Mouse (Mus musculus) limb, embryonic 11.5 days (tissue): ENCODE results near the gene Pcp4. TPM values are rescaled to one million over a fixed set of nuclear protein-coding genes. Genes with fewer than 3 reads are reported as not detected.
A peak's percentile ranks its signal among the peaks of the same experiment; 100 is the strongest.

Experiments used
- ATAC-seq: fragments of 200-750 bp; cut with Nextera tagmentation; 2 replicates; pipeline ENCODE4 v1.8.0; 2017; ENCODE audit warnings: low read depth; ENCODE audit not compliant: insufficient number of reproducible peaks, low FRiP score, low TSS enrichment
- DNase-seq: peaks from one replicate; pipeline ENCODE4 v3.0.0-alpha.2; 2015; ENCODE audit warnings: low spot score
- H3K27ac ChIP-seq: fragments of 300-500 bp; sonication (generic); replicated peaks from 2 replicates; pipeline ENCODE4 v1.5.1; 2014; ENCODE audit warnings: low read depth, mild to moderate bottlenecking, low read length
- H3K27me3 ChIP-seq: fragments of 300-500 bp; sonication (generic); 2 replicates; pipeline ENCODE4 v1.6.1; 2014; ENCODE audit warnings: mild to moderate bottlenecking, low read length, mixed read lengths; ENCODE audit not compliant: control insufficient read depth, insufficient read depth
- H3K36me3 ChIP-seq: fragments of 300-500 bp; sonication (generic); 2 replicates; pipeline ENCODE4 v1.6.1; 2014; ENCODE audit warnings: mild to moderate bottlenecking, low read length, moderate library complexity, mixed read lengths; ENCODE audit not compliant: control insufficient read depth, insufficient read depth
- H3K4me1 ChIP-seq: fragments of 300-500 bp; sonication (generic); 2 replicates; pipeline ENCODE4 v1.6.1; 2014; ENCODE audit warnings: low read length, mixed read lengths; ENCODE audit not compliant: control insufficient read depth, insufficient read depth
- H3K4me2 ChIP-seq: fragments of 300-500 bp; sonication (generic); 2 replicates; pipeline ENCODE4 v1.6.1; 2014; ENCODE audit warnings: low read depth, mild to moderate bottlenecking, moderate library complexity; ENCODE audit not compliant: severe bottlenecking
- H3K4me3 ChIP-seq: fragments of 300-500 bp; sonication (generic); 2 replicates; pipeline ENCODE4 v1.5.1; 2014; ENCODE audit warnings: low read depth, low read length
- H3K9ac ChIP-seq: fragments of 300-500 bp; sonication (generic); 2 replicates; pipeline ENCODE4 v1.6.1; 2014; ENCODE audit warnings: mild to moderate bottlenecking, low read length
- H3K9me3 ChIP-seq: fragments of 300-500 bp; sonication (generic); 2 replicates; pipeline ENCODE4 v1.6.1; 2016; ENCODE audit warnings: low read length; ENCODE audit not compliant: control insufficient read depth
- WGBS: fragments of 180-500 bp; shearing (Covaris S2); extraction: QIAGEN DNeasy Blood & Tissue Kit; methylation state at CpG from one replicate; pipeline ENCODE4 v1.1.7; 2014; 5-methylcytosine and 5-hydroxymethylcytosine counted together
- polyA plus RNA-seq: library from polyadenylated mRNA; unstranded; fragments of >200 nt; fragmentation: Nextera tagmentation; extraction: Ambion mirVana; gene quantifications from 2 replicates; pipeline ENCODE4 v1.2.1, GENCODE M21; 2014

Gene Pcp4
- 9.2 and 11.7 TPM in 2 replicates for polyA plus RNA-seq

- Histone ChIP-seq H3K27me3 (no peaks in the 10 kb centered on the region), H3K9me3 (no peaks in the 10 kb centered on the region), H3K9ac (no peak within 1 kb of the TSS), H3K4me1 (0 out of 2 replicates have a peak, but pooled peaks cover 2% of the 10 kb centered on the region), H3K27ac (no peak within 1 kb of the TSS), H3K4me2 (no peak within 1 kb of the TSS), H3K4me3 (no peak within 1 kb of the TSS), H3K36me3 (no peaks in the 10 kb centered on the region)
- WGBS, result 12% methylated on average over 8 of the region's 8 CpGs
- DNase-seq (peak; percentile 89), ATAC-seq (no peak)
These were observed at the start of gene Pcp4 for GRCm38 (mm10) chr16:96467445-96467844. Gene Pcp4, plus strand, starts transcription at chr16:96467606.

GRCm38 (mm10) chr16:96425044-96425443, 42.4 kb upstream of the Pcp4 start:
- ATAC-seq, result no peak
- WGBS, result 90% methylated on average over 2 of the region's 2 CpGs
- Histone ChIP-seq H3K9ac (no peak overlapping the region), H3K9me3 (no peaks in the 10 kb centered on the region), H3K27ac (no peak overlapping the region), H3K27me3 (no peaks in the 10 kb centered on the region), H3K4me3 (no peak overlapping the region), H3K36me3 (no peaks in the 10 kb centered on the region), H3K4me1 (no peaks in the 10 kb centered on the region), H3K4me2 (no peak overlapping the region)
- no peak for DNase-seq

- no peak for DNase-seq
- Histone ChIP-seq H3K9ac (no peak overlapping the region), H3K36me3 (no peaks in the 10 kb centered on the region), H3K4me1 (no peaks in the 10 kb centered on the region), H3K27ac (no peak overlapping the region), H3K4me3 (no peak overlapping the region), H3K27me3 (no peaks in the 10 kb centered on the region; the same call in 1 of the 2 replicates), H3K4me2 (no peak overlapping the region), H3K9me3 (no peaks in the 10 kb centered on the region)
- no peak for ATAC-seq
- WGBS, result 83% methylated on average over 7 of the region's 7 CpGs
These were observed 40.7 kb upstream of the Pcp4 start for GRCm38 (mm10) chr16:96426671-96427070.

GRCm38 (mm10) chr16:96429046-96429445, 38.4 kb upstream of the Pcp4 start:
- no peak overlapping the region for H3K4me2 ChIP-seq
- DNase-seq (no peak), ATAC-seq (no peak)
- H3K36me3 ChIP-seq, result no peaks in the 10 kb centered on the region
- no peaks in the 10 kb centered on the region for H3K9me3 ChIP-seq
- no peak overlapping the region for H3K9ac ChIP-seq
- H3K4me1 ChIP-seq, result no peaks in the 10 kb centered on the region
- no peaks in the 10 kb centered on the region; the same call in 1 of the 2 replicates for H3K27me3 ChIP-seq
- no peak overlapping the region for H3K27ac ChIP-seq
- 73% methylated on average over 3 of the region's 3 CpGs for WGBS
- no peak overlapping the region for H3K4me3 ChIP-seq

- no peak overlapping the region for H3K27ac ChIP-seq
- peaks cover 9% of the 10 kb centered on the region for H3K4me1 ChIP-seq
- no peak for DNase-seq
- H3K9ac ChIP-seq, result no peak overlapping the region
- WGBS, result 86% methylated on average over 10 of the region's 10 CpGs
- no peaks in the 10 kb centered on the region for H3K36me3 ChIP-seq
- no peak for ATAC-seq
- H3K9me3 ChIP-seq, result no peaks in the 10 kb centered on the region
- H3K4me3 ChIP-seq, result no peak overlapping the region
- no peaks in the 10 kb centered on the region; the same call in 1 of the 2 replicates for H3K27me3 ChIP-seq
- H3K4me2 ChIP-seq, result no peak overlapping the region
These were observed 34.1 kb upstream of the Pcp4 start for GRCm38 (mm10) chr16:96433266-96433665.

- Histone ChIP-seq H3K9me3 (no peaks in the 10 kb centered on the region), H3K4me3 (no peak overlapping the region), H3K27me3 (no peaks in the 10 kb centered on the region; the same call in 1 of the 2 replicates), H3K9ac (no peak overlapping the region; the same call in 1 of the 2 replicates), H3K27ac (no peak overlapping the region), H3K4me2 (no peak overlapping the region), H3K36me3 (no peaks in the 10 kb centered on the region), H3K4me1 (peaks cover 10% of the 10 kb centered on the region)
- no peak for DNase-seq
- 89% methylated on average over 3 of the region's 3 CpGs for WGBS
- no peak for ATAC-seq
These were observed 33.2 kb upstream of the Pcp4 start for GRCm38 (mm10) chr16:96434024-96434785.

GRCm38 (mm10) chr16:96438946-96439345, 28.5 kb upstream of the Pcp4 start:
- Histone ChIP-seq H3K27me3 (no peaks in the 10 kb centered on the region), H3K4me2 (no peak overlapping the region), H3K9me3 (no peaks in the 10 kb centered on the region), H3K9ac (no peak overlapping the region), H3K27ac (no peak overlapping the region), H3K4me3 (no peak overlapping the region), H3K36me3 (no peaks in the 10 kb centered on the region), H3K4me1 (peaks cover 21% of the 10 kb centered on the region)
- no peak for DNase-seq
- WGBS, result 88% methylated on average over 5 of the region's 5 CpGs
- ATAC-seq, result no peak

GRCm38 (mm10) chr16:96439682-96440081, 27.7 kb upstream of the Pcp4 start:
- Histone ChIP-seq H3K9me3 (no peaks in the 10 kb centered on the region), H3K4me2 (no peak overlapping the region), H3K4me3 (no peak overlapping the region), H3K9ac (no peak overlapping the region), H3K27me3 (no peaks in the 10 kb centered on the region), H3K27ac (no peak overlapping the region), H3K4me1 (peaks cover 21% of the 10 kb centered on the region), H3K36me3 (no peaks in the 10 kb centered on the region)
- DNase-seq (no peak), ATAC-seq (no peak)
- WGBS, result 62% methylated on average over 4 of the region's 4 CpGs
